ENCODE assay signal across 9 mouse cellular contexts in genomic region chr14:121445194-121445593, GRCm38 (mm10). TPM values are rescaled to one million over a fixed set of nuclear protein-coding genes. Genes with fewer than 3 reads are reported as not detected.
DNase-seq lines count a peak whose midpoint lies in the region; ATAC-seq lines count a peak whose summit lies in the region.
"Had no signal": no experiment of that assay in that cellular context is flagged by ENCODE, and none has a peak within 500 bp of the region (broad histone marks: within the 10 kb centered on the region; RNA-seq: fewer than 3 reads in every experiment).

No protein-coding gene starts in this region.

- H3K9me3 ChIP-seq in forebrain, embryonic 16.5 days (ENCODE audit: control insufficient read depth, low read length) = no peaks in the 10 kb centered on the region
- H3K9me3 ChIP-seq in liver, embryonic 11.5 days (ENCODE audit: control insufficient read depth, low read length) = no peaks in the 10 kb centered on the region
- H3K9me3 ChIP-seq: embryonic facial prominence, embryonic 15.5 days had no signal

- no peaks in the 10 kb centered on the region for H3K27me3 ChIP-seq in forebrain, embryonic 16.5 days (replicated peaks; ENCODE audit: control insufficient read depth, insufficient read depth, low read length)
- no peaks in the 10 kb centered on the region for H3K27me3 ChIP-seq in liver, embryonic 11.5 days (replicated peaks; ENCODE audit: control insufficient read depth, insufficient read depth, low read length)
- H3K27me3 ChIP-seq: embryonic facial prominence, embryonic 15.5 days had no signal

- no peaks in the 10 kb centered on the region for H3K4me1 ChIP-seq in forebrain, embryonic 16.5 days (replicated peaks; ENCODE audit: control insufficient read depth, insufficient read depth, low read length)
- H3K4me1 ChIP-seq in liver, embryonic 11.5 days (replicated peaks; ENCODE audit: control insufficient read depth, insufficient read depth, low read length) = peaks cover 16% of the 10 kb centered on the region

- H3K36me3 ChIP-seq in forebrain, embryonic 16.5 days (ENCODE audit: control insufficient read depth, insufficient read depth) = no peaks in the 10 kb centered on the region
- H3K36me3 ChIP-seq in liver, embryonic 11.5 days (ENCODE audit: control insufficient read depth, insufficient read depth, low read length) = no peaks in the 10 kb centered on the region
- H3K36me3 ChIP-seq: embryonic facial prominence, embryonic 15.5 days had no signal

- WGBS in forebrain, embryonic 16.5 days = 16% methylated on average over 8 of the region's 8 CpGs
- WGBS in liver, embryonic 11.5 days = 17% methylated on average over 8 of the region's 8 CpGs

- no peak overlapping the region for H3K4me2 ChIP-seq in forebrain, embryonic 16.5 days (ENCODE audit: low read length)
- H3K4me2 ChIP-seq in liver, embryonic 11.5 days = no peak overlapping the region
- H3K4me2 ChIP-seq: embryonic facial prominence, embryonic 15.5 days had no signal

- ATAC-seq in forebrain, embryonic 16.5 days = peak; percentile 68
- ATAC-seq in inflammation-experienced regulatory T-cells, adult 6 months = peak; percentile 91
- peak; percentile 48; the same call in 1 of the 2 replicates for ATAC-seq in liver, embryonic 11.5 days (replicated peaks; ENCODE audit: low FRiP score)

- peak; percentile 39 to 47 for DNase-seq in left cerebral cortex, adult 18-20 months (ENCODE audit: low spot score in 2 of 2)
- DNase-seq in left cerebral cortex, adult 11 months (ENCODE audit: low spot score) = no peak
- DNase-seq in adrenal gland, postnatal 25 days = peak; percentile 83
- peak; percentile 73 for DNase-seq in liver, embryonic 11.5 days (ENCODE audit: low spot score)
- peak; percentile 81 for DNase-seq in naive thymus-derived CD4-positive, alpha-beta T cell, adult 2 months (ENCODE audit: low read depth)
- peak; percentile 40 for DNase-seq in testis, postnatal 14 days (ENCODE audit: low spot score)

- H3K9ac ChIP-seq in forebrain, embryonic 16.5 days (replicated peaks; ENCODE audit: low read depth, low read length) = no peak overlapping the region
- no peak overlapping the region for H3K9ac ChIP-seq in liver, embryonic 11.5 days (ENCODE audit: low read depth, low read length)
- H3K9ac ChIP-seq: embryonic facial prominence, embryonic 15.5 days had no signal

- H3K4me3 ChIP-seq in forebrain, embryonic 16.5 days (replicated peaks; ENCODE audit: low read length) = no peak overlapping the region
- H3K4me3 ChIP-seq in liver, embryonic 11.5 days (ENCODE audit: low read depth, low read length) = no peak overlapping the region
- H3K4me3 ChIP-seq: embryonic facial prominence, embryonic 15.5 days had no signal

- no peak overlapping the region for H3K27ac ChIP-seq in forebrain, embryonic 16.5 days (ENCODE audit: low read length)
- H3K27ac ChIP-seq in liver, embryonic 11.5 days (ENCODE audit: low read depth, low read length) = no peak overlapping the region; the same call in 1 of the 2 replicates
- H3K27ac ChIP-seq: embryonic facial prominence, embryonic 15.5 days had no signal

RNA-seq across cellular contexts. Expression of gene Slc15a1, which starts 59.9 kb away (rescaled TPM):
- not detected for total RNA-seq in left cerebral cortex, adult 18-20 months (2021)
- total RNA-seq in adrenal gland, postnatal 25 days (2021) = not detected in 2 replicates
- 0.17 TPM in 1 of 2 replicates, not detected in the other for polyA plus RNA-seq in forebrain, embryonic 16.5 days (2015; fragmentation: Nextera tagmentation; extraction: Ambion mirVana)
- polyA plus RNA-seq in inflammation-experienced regulatory T-cells, adult 6 months (2017; shearing (Covaris generic)) = under 1 TPM in 2 of 3 experiments, not detected in 1; 0.15 to 0.17 TPM
- polyA plus RNA-seq in liver, embryonic 11.5 days (2014; fragmentation: Nextera tagmentation; extraction: Ambion mirVana) = 0.10 TPM in 1 of 2 replicates, not detected in the other
